ENCODE assay signal across 11 mouse cellular contexts in genomic region chr6:32016841-32017240, GRCm38 (mm10). TPM values are rescaled to one million over a fixed set of nuclear protein-coding genes. Genes with fewer than 3 reads are reported as not detected.
DNase-seq lines count a peak whose midpoint lies in the region; ATAC-seq lines count a peak whose summit lies in the region.
"Had no signal": no experiment of that assay in that cellular context is flagged by ENCODE, and none has a peak within 500 bp of the region (broad histone marks: within the 10 kb centered on the region; RNA-seq: fewer than 3 reads in every experiment).

No protein-coding gene starts in this region.

- intact Hi-C loops in left cerebral cortex, postnatal 4 days (cut with DNase I): no loop called here
- intact Hi-C loops in left cerebral cortex, postnatal 25 days (cut with DNase I): no loop called here

- H3K4me3 ChIP-seq in forebrain, embryonic 14.5 days (ENCODE audit: low read depth, low read length): no peak overlapping the region

- H3K27ac ChIP-seq in forebrain, embryonic 14.5 days (ENCODE audit: low read depth, low read length): no peak overlapping the region

- H3K9me3 ChIP-seq in forebrain, embryonic 14.5 days (replicated peaks; ENCODE audit: control insufficient read depth, low read length): no peaks in the 10 kb centered on the region

- no peak for ATAC-seq in forebrain, embryonic 14.5 days
- no peak for ATAC-seq in inflammation-experienced regulatory T-cells, adult 6 months

- WGBS in forebrain, embryonic 14.5 days: 83% methylated on average over 7 of the region's 7 CpGs

- no peak overlapping the region for H3K4me2 ChIP-seq in forebrain, embryonic 14.5 days (ENCODE audit: low read length)

- no peak overlapping the region for H3K9ac ChIP-seq in forebrain, embryonic 14.5 days (ENCODE audit: low read length)

- no peaks in the 10 kb centered on the region for H3K36me3 ChIP-seq in forebrain, embryonic 14.5 days (ENCODE audit: control insufficient read depth, insufficient read depth, low read length)

- H3K4me1 ChIP-seq in forebrain, embryonic 14.5 days (ENCODE audit: control insufficient read depth, insufficient read depth, low read length): peaks cover 4% of the 10 kb centered on the region; the same call in 1 of the 2 replicates

- peak; percentile 78 for DNase-seq in left cerebral cortex, postnatal 4 days
- no peak for DNase-seq in left cerebral cortex, postnatal 25 days (ENCODE audit: low spot score in 2 of 2)
- DNase-seq in adrenal gland, postnatal 25 days: peak; percentile 79
- DNase-seq in cerebellum, postnatal 10 days: peak; percentile 73 to 89
- peak; percentile 47 to 54 for DNase-seq in kidney, postnatal 25 days
- no peak for DNase-seq in forebrain, embryonic 14.5 days (ENCODE audit: low spot score)
- DNase-seq in natural killer cell, adult 2 months (ENCODE audit: low spot score in 2 of 2): no peak

- no peaks in the 10 kb centered on the region for H3K27me3 ChIP-seq in forebrain, embryonic 14.5 days (replicated peaks; ENCODE audit: control insufficient read depth, insufficient read depth, low read length)

RNA-seq across cellular contexts. Expression of gene 1700012A03Rik, which starts 33.2 kb away (rescaled TPM):
- not detected for total RNA-seq in left cerebral cortex, postnatal 4 days (2021)
- total RNA-seq in left cerebral cortex, postnatal 25 days (2021): not detected
- not detected in 2 replicates for total RNA-seq in adrenal gland, postnatal 25 days (2021)
- not detected in 2 replicates for polyA plus RNA-seq in forebrain, embryonic 14.5 days (2014; fragmentation: Nextera tagmentation; extraction: Ambion mirVana)
- not detected for polyA plus RNA-seq in inflammation-experienced regulatory T-cells, adult 6 months (2017; shearing (Covaris generic))
- total RNA-seq: left cerebral cortex, adult 8-10 months; megakaryocyte progenitor cell, adult 5-6 weeks had no signal
- polyA plus RNA-seq: heart, postnatal 0 days had no signal

Comparison
In these comparisons a context has a peak if more than half of its experiments do, and no peak if none do; other contexts are left out.
1. DNase-seq: peak in left cerebral cortex, postnatal 4 days (single experiment), adrenal gland, postnatal 25 days (single experiment), cerebellum, postnatal 10 days (2 of 2) and kidney, postnatal 25 days (2 of 2); none in left cerebral cortex, postnatal 25 days (0 of 2), forebrain, embryonic 14.5 days (single experiment) and natural killer cell, adult 2 months (0 of 2).